Mouse (Mus musculus): ENCODE data around the gene Serinc2. TPM values are rescaled to one million over a fixed set of nuclear protein-coding genes. Genes with fewer than 3 reads are reported as not detected.

Gene Serinc2
- polyA plus RNA-seq, 1 experiment from 2014 or later = 4.4 TPM

GRCm38 (mm10) chr4:130270089-130270488 lies 8.9 kb downstream of the Serinc2 start:
- WGBS (ENCODE audit: insufficient replicate concordance) = 70% methylated on average over 8 of the region's 8 CpGs
- H3K4me1 ChIP-seq (ENCODE audit: insufficient read depth) = peaks cover 10% of the 10 kb centered on the region
- ATAC-seq = peak; percentile 37; the same call in 1 of the 2 replicates
- H3K4me3 ChIP-seq (ENCODE audit: low read depth, low read length) = no peak overlapping the region
- no peak for TF ChIP-seq EP300 (IDR thresholded peaks at IDR 0.05; ENCODE audit: low read depth)
- TF ChIP-seq CTCF (IDR thresholded peaks at IDR 0.05; ENCODE audit: low read depth) = no peak
- no peak overlapping the region for H3K4me2 ChIP-seq (ENCODE audit: low read depth, low read length)
- H3K9me3 ChIP-seq (ENCODE audit: low read length) = no peaks in the 10 kb centered on the region
- no peaks in the 10 kb centered on the region for H3K36me3 ChIP-seq (replicated peaks; ENCODE audit: insufficient read depth, low read length)
- no peak overlapping the region for H3K9ac ChIP-seq (replicated peaks)
- H3K27ac ChIP-seq (ENCODE audit: low read depth) = no peak overlapping the region
- H3K27me3 ChIP-seq (ENCODE audit: insufficient read depth, low read length) = peaks cover 27% of the 10 kb centered on the region
- no peak for DNase-seq

GRCm38 (mm10) chr4:130268736-130269135 lies 10.3 kb downstream of the Serinc2 start:
- Histone ChIP-seq H3K27ac (ENCODE audit: low read depth) (no peak overlapping the region), H3K27me3 (ENCODE audit: insufficient read depth, low read length) (peaks cover 22% of the 10 kb centered on the region), H3K9me3 (ENCODE audit: low read length) (no peaks in the 10 kb centered on the region), H3K36me3 (replicated peaks; ENCODE audit: insufficient read depth, low read length) (no peaks in the 10 kb centered on the region), H3K9ac (replicated peaks) (no peak overlapping the region), H3K4me3 (ENCODE audit: low read depth, low read length) (no peak overlapping the region), H3K4me1 (ENCODE audit: insufficient read depth) (peaks cover 10% of the 10 kb centered on the region), H3K4me2 (ENCODE audit: low read depth, low read length) (no peak overlapping the region)
- TF ChIP-seq EP300 (IDR thresholded peaks at IDR 0.05; ENCODE audit: low read depth) (no peak), CTCF (IDR thresholded peaks at IDR 0.05; ENCODE audit: low read depth) (no peak)
- ATAC-seq = no peak
- WGBS (ENCODE audit: insufficient replicate concordance) = 79% methylated on average over 10 of the region's 10 CpGs
- DNase-seq = no peak

GRCm38 (mm10) chr4:130267069-130267468 lies 11.9 kb downstream of the Serinc2 start:
- H3K9ac ChIP-seq (replicated peaks) = no peak overlapping the region

GRCm38 (mm10) chr4:130266601-130267000 lies 12.4 kb downstream of the Serinc2 start:
- no peak for TF ChIP-seq CTCF (IDR thresholded peaks at IDR 0.05; ENCODE audit: low read depth)
- no peak for TF ChIP-seq EP300 (IDR thresholded peaks at IDR 0.05; ENCODE audit: low read depth)
- Histone ChIP-seq H3K9ac (replicated peaks) (no peak overlapping the region), H3K27ac (ENCODE audit: low read depth) (peak overlapping the region; percentile 57; the same call in 1 of the 2 replicates), H3K4me2 (ENCODE audit: low read depth, low read length) (peak overlapping the region; percentile 44), H3K27me3 (ENCODE audit: insufficient read depth, low read length) (peaks cover 12% of the 10 kb centered on the region; the same call in 1 of the 2 replicates), H3K9me3 (ENCODE audit: low read length) (no peaks in the 10 kb centered on the region), H3K4me3 (ENCODE audit: low read depth, low read length) (no peak overlapping the region; the same call in 1 of the 2 replicates), H3K4me1 (ENCODE audit: insufficient read depth) (peaks cover 10% of the 10 kb centered on the region), H3K36me3 (replicated peaks; ENCODE audit: insufficient read depth, low read length) (no peaks in the 10 kb centered on the region)
- DNase-seq = no peak
- ATAC-seq = peak; percentile 25; the same call in 1 of the 2 replicates
- 59% methylated on average over 9 of the region's 9 CpGs for WGBS (ENCODE audit: insufficient replicate concordance)

More at GRCm38 (mm10) chr4:130267069-130267468, 11.9 kb downstream of the Serinc2 start:
- Histone ChIP-seq H3K4me1 (ENCODE audit: insufficient read depth) (peaks cover 10% of the 10 kb centered on the region), H3K27ac (ENCODE audit: low read depth) (peak overlapping the region; percentile 57), H3K4me3 (ENCODE audit: low read depth, low read length) (no peak overlapping the region), H3K36me3 (replicated peaks; ENCODE audit: insufficient read depth, low read length) (no peaks in the 10 kb centered on the region), H3K9me3 (ENCODE audit: low read length) (no peaks in the 10 kb centered on the region), H3K4me2 (ENCODE audit: low read depth, low read length) (peak overlapping the region; percentile 44), H3K27me3 (ENCODE audit: insufficient read depth, low read length) (peaks cover 16% of the 10 kb centered on the region; the same call in 1 of the 2 replicates)
- WGBS (ENCODE audit: insufficient replicate concordance) = 76% methylated on average over 7 of the region's 7 CpGs
- ATAC-seq = peak; percentile 82
- TF ChIP-seq EP300 (IDR thresholded peaks at IDR 0.05; ENCODE audit: low read depth) (no peak), CTCF (IDR thresholded peaks at IDR 0.05; ENCODE audit: low read depth) (no peak)
- peak; percentile 38 for DNase-seq

- Histone ChIP-seq H3K36me3 (replicated peaks; ENCODE audit: insufficient read depth, low read length) (no peaks in the 10 kb centered on the region), H3K27me3 (ENCODE audit: insufficient read depth, low read length) (peaks cover 12% of the 10 kb centered on the region; the same call in 1 of the 2 replicates), H3K4me2 (ENCODE audit: low read depth, low read length) (no peak overlapping the region), H3K9ac (replicated peaks) (no peak overlapping the region), H3K27ac (ENCODE audit: low read depth) (no peak overlapping the region), H3K9me3 (ENCODE audit: low read length) (no peaks in the 10 kb centered on the region), H3K4me1 (ENCODE audit: insufficient read depth) (peaks cover 10% of the 10 kb centered on the region), H3K4me3 (ENCODE audit: low read depth, low read length) (no peak overlapping the region)
- ATAC-seq = peak; percentile 30; the same call in 1 of the 2 replicates
- peak; percentile 79 for DNase-seq
- 12% methylated on average over 24 of the region's 24 CpGs for WGBS (ENCODE audit: insufficient replicate concordance)
- TF ChIP-seq CTCF (IDR thresholded peaks at IDR 0.05; ENCODE audit: low read depth) (peak; percentile 78), EP300 (IDR thresholded peaks at IDR 0.05; ENCODE audit: low read depth) (no peak)
These were observed 14.2 kb downstream of the Serinc2 start for GRCm38 (mm10) chr4:130264698-130265349.

GRCm38 (mm10) chr4:130264131-130264530 lies 14.9 kb downstream of the Serinc2 start:
- Histone ChIP-seq H3K4me1 (ENCODE audit: insufficient read depth) (peaks cover 10% of the 10 kb centered on the region), H3K36me3 (replicated peaks; ENCODE audit: insufficient read depth, low read length) (no peaks in the 10 kb centered on the region), H3K4me3 (ENCODE audit: low read depth, low read length) (no peak overlapping the region), H3K9ac (replicated peaks) (no peak overlapping the region), H3K9me3 (ENCODE audit: low read length) (no peaks in the 10 kb centered on the region), H3K27ac (ENCODE audit: low read depth) (no peak overlapping the region), H3K27me3 (ENCODE audit: insufficient read depth, low read length) (peaks cover 12% of the 10 kb centered on the region; the same call in 1 of the 2 replicates), H3K4me2 (ENCODE audit: low read depth, low read length) (no peak overlapping the region)
- TF ChIP-seq EP300 (IDR thresholded peaks at IDR 0.05; ENCODE audit: low read depth) = no peak
- TF ChIP-seq CTCF (IDR thresholded peaks at IDR 0.05; ENCODE audit: low read depth) = no peak
- ATAC-seq (no peak), DNase-seq (no peak)
- WGBS (ENCODE audit: insufficient replicate concordance) = 40% methylated on average over 11 of the region's 11 CpGs
